8 mouse cellular contexts compared by ENCODE assay signal in genomic region chr17:21679273-21680018, GRCm38 (mm10). TPM values are rescaled to one million over a fixed set of nuclear protein-coding genes. Genes with fewer than 3 reads are reported as not detected.
DNase-seq lines count a peak whose midpoint lies in the region; ATAC-seq lines count a peak whose summit lies in the region.

No protein-coding gene starts in this region.

- intact Hi-C loops in heart, postnatal 14 days (cut with DNase I), result no loop called here

- H3K27me3 ChIP-seq in forebrain, embryonic 14.5 days (replicated peaks; ENCODE audit: control insufficient read depth, insufficient read depth, low read length), result no peaks in the 10 kb centered on the region
- H3K27me3 ChIP-seq in neural tube, embryonic 15.5 days (replicated peaks), result no peaks in the 10 kb centered on the region

- H3K27ac ChIP-seq in forebrain, embryonic 14.5 days (ENCODE audit: low read depth, low read length), result peak overlapping the region; percentile 58; the same call in 1 of the 2 replicates
- H3K27ac ChIP-seq in neural tube, embryonic 15.5 days (replicated peaks), result peak overlapping the region; percentile 81

- peak; percentile 93 for DNase-seq in ES-CJ7 (ENCODE audit: low read depth, low spot score)
- peak; percentile 61 for DNase-seq in cerebellum, adult 11 months
- peak; percentile 92 for DNase-seq in forebrain, embryonic 14.5 days (ENCODE audit: low spot score)
- peak; percentile 79 to 86 for DNase-seq in heart, postnatal 14 days
- DNase-seq in layer of hippocampus, adult 11-12 months (ENCODE audit: low spot score), result peak; percentile 87
- DNase-seq in lung, adult 18-20 months, result peak; percentile 92 to 95
- DNase-seq in testis, postnatal 14 days (ENCODE audit: low spot score), result peak; percentile 84

- H3K9ac ChIP-seq in forebrain, embryonic 14.5 days (ENCODE audit: low read length), result peak overlapping the region; percentile 53
- H3K9ac ChIP-seq in neural tube, embryonic 15.5 days (replicated peaks), result peak overlapping the region; percentile 45

- WGBS in forebrain, embryonic 14.5 days, result 5% methylated on average over 9 of the region's 9 CpGs
- 4% methylated on average over 9 of the region's 9 CpGs for WGBS in neural tube, embryonic 15.5 days

- H3K4me1 ChIP-seq in forebrain, embryonic 14.5 days (ENCODE audit: control insufficient read depth, insufficient read depth, low read length), result no peaks in the 10 kb centered on the region
- peaks cover 9% of the 10 kb centered on the region; the same call in 1 of the 2 replicates for H3K4me1 ChIP-seq in neural tube, embryonic 15.5 days

- peak overlapping the region; percentile 48 for H3K4me2 ChIP-seq in forebrain, embryonic 14.5 days (ENCODE audit: low read length)
- H3K4me2 ChIP-seq in neural tube, embryonic 15.5 days, result peak overlapping the region; percentile 70

- no peaks in the 10 kb centered on the region for H3K9me3 ChIP-seq in forebrain, embryonic 14.5 days (replicated peaks; ENCODE audit: control insufficient read depth, low read length)
- no peaks in the 10 kb centered on the region for H3K9me3 ChIP-seq in neural tube, embryonic 15.5 days (replicated peaks)

- peak overlapping the region; percentile 38 for H3K4me3 ChIP-seq in forebrain, embryonic 14.5 days (ENCODE audit: low read depth, low read length)
- H3K4me3 ChIP-seq in neural tube, embryonic 15.5 days (replicated peaks), result peak overlapping the region; percentile 49

- peak; percentile 98 for ATAC-seq in forebrain, embryonic 14.5 days
- peak; percentile 99 for ATAC-seq in neural tube, embryonic 15.5 days (ENCODE audit: low FRiP score)

- no peaks in the 10 kb centered on the region for H3K36me3 ChIP-seq in forebrain, embryonic 14.5 days (ENCODE audit: control insufficient read depth, insufficient read depth, low read length)
- H3K36me3 ChIP-seq in neural tube, embryonic 15.5 days, result peaks cover under 1% of the 10 kb centered on the region; the same call in 1 of the 2 replicates

RNA-seq across cellular contexts. Expression of gene Gm10226, which starts 12.2 kb away (rescaled TPM):
- 22.1 and 23.7 TPM in 2 replicates for polyA plus RNA-seq in forebrain, embryonic 14.5 days (2014; fragmentation: Nextera tagmentation; extraction: Ambion mirVana)
- total RNA-seq in heart, postnatal 14 days (2021), result 1 to 10 TPM; 1.3 to 1.6 TPM
- 14.5 and 18.9 TPM in 2 replicates for polyA plus RNA-seq in neural tube, embryonic 15.5 days (2015; fragmentation: Nextera tagmentation; extraction: Ambion mirVana)

RNA-seq across cellular contexts. Expression of gene Zfp760, which starts 28.1 kb away (rescaled TPM):
- 19.9 and 21.8 TPM in 2 replicates for polyA plus RNA-seq in forebrain, embryonic 14.5 days (2014; fragmentation: Nextera tagmentation; extraction: Ambion mirVana)
- total RNA-seq in heart, postnatal 14 days (2021), result 1 to 10 TPM; 2.6 to 2.9 TPM
- 8.7 and 9.5 TPM in 2 replicates for polyA plus RNA-seq in neural tube, embryonic 15.5 days (2015; fragmentation: Nextera tagmentation; extraction: Ambion mirVana)

RNA-seq across cellular contexts. Expression of gene Zfp983, which starts 29.0 kb away (rescaled TPM):
- 11.8 and 14.8 TPM in 2 replicates for polyA plus RNA-seq in forebrain, embryonic 14.5 days (2014; fragmentation: Nextera tagmentation; extraction: Ambion mirVana)
- total RNA-seq in heart, postnatal 14 days (2021), result 1 to 10 TPM; 2.6 to 3.1 TPM
- 11.2 and 11.9 TPM in 2 replicates for polyA plus RNA-seq in neural tube, embryonic 15.5 days (2015; fragmentation: Nextera tagmentation; extraction: Ambion mirVana)

RNA-seq across cellular contexts. Expression of gene Zfp229, which starts 51.1 kb away (rescaled TPM):
- 6.5 and 7.5 TPM in 2 replicates for polyA plus RNA-seq in forebrain, embryonic 14.5 days (2014; fragmentation: Nextera tagmentation; extraction: Ambion mirVana)
- 1 to 10 TPM; 7.4 to 7.5 TPM for total RNA-seq in heart, postnatal 14 days (2021)
- 8.3 and 8.8 TPM in 2 replicates for polyA plus RNA-seq in neural tube, embryonic 15.5 days (2015; fragmentation: Nextera tagmentation; extraction: Ambion mirVana)

Comparison
In these comparisons a context has a peak if more than half of its experiments do, and no peak if none do; other contexts are left out.
1. Peak in every context shown above with its lines: DNase-seq, ATAC-seq, H3K4me3 ChIP-seq and H3K27ac ChIP-seq.